Mouse (Mus musculus) kidney, postnatal 0 days (tissue): ENCODE data around the gene Klk1b9. TPM values are rescaled to one million over a fixed set of nuclear protein-coding genes. Genes with fewer than 3 reads are reported as not detected.
"Not testable (repeated sequence)": the region's sequence is repeated elsewhere in the genome, so short reads cannot be mapped to it uniquely, and the experiment has no call there.

Experiments
- ATAC-seq: fragments of 200-750 bp; cut with Nextera tagmentation; replicated peaks from 2 replicates; pipeline ENCODE4 v1.8.0; 2017; ENCODE audit warnings: low read depth, moderate number of reproducible peaks, moderate TSS enrichment, moderate library complexity; ENCODE audit not compliant: low FRiP score
- DNase-seq: peaks from one replicate; pipeline ENCODE4 v3.0.0-alpha.2; 2016; ENCODE audit warnings: low spot score
- H3K27ac ChIP-seq: fragments of 300-500 bp; sonication (generic); 2 replicates; pipeline ENCODE4 v1.5.1; 2014; ENCODE audit warnings: mild to moderate bottlenecking
- H3K27me3 ChIP-seq: fragments of 300-500 bp; sonication (generic); 2 replicates; pipeline ENCODE4 v1.6.1; 2014; ENCODE audit warnings: low read length, mixed read lengths; ENCODE audit not compliant: insufficient read depth
- H3K36me3 ChIP-seq: fragments of 300-500 bp; sonication (generic); 2 replicates; pipeline ENCODE4 v1.6.1; 2014; ENCODE audit warnings: low read length, mixed read lengths; ENCODE audit not compliant: insufficient read depth
- H3K4me1 ChIP-seq: fragments of 300-500 bp; sonication (generic); replicated peaks from 2 replicates; pipeline ENCODE4 v1.6.1; 2014; ENCODE audit warnings: antibody characterized with exemption, low read length, mixed read lengths; ENCODE audit not compliant: insufficient read depth
- H3K4me2 ChIP-seq: fragments of 300-500 bp; sonication (generic); 2 replicates; pipeline ENCODE4 v1.6.1; 2014; ENCODE audit warnings: mild to moderate bottlenecking, low read length, moderate library complexity, mixed read lengths
- H3K4me3 ChIP-seq: fragments of 300-500 bp; sonication (generic); replicated peaks from 2 replicates; pipeline ENCODE4 v1.5.1; 2014; ENCODE audit warnings: low read depth, low read length
- H3K9ac ChIP-seq: fragments of 300-500 bp; sonication (generic); 2 replicates; pipeline ENCODE4 v1.6.1; 2014; ENCODE audit warnings: low read depth, low read length
- H3K9me3 ChIP-seq: fragments of 300-500 bp; sonication (generic); replicated peaks from 2 replicates; pipeline ENCODE4 v1.6.1; 2016; ENCODE audit warnings: low read length, inconsistent platforms, mixed read lengths
- CTCF ChIP-seq: IDR thresholded peaks from 2 replicates; pipeline ENCODE4 v1.5.1; 2016; ENCODE audit warnings: antibody characterized with exemption, low read depth, mild to moderate bottlenecking, moderate library complexity
- WGBS: fragments of 180-500 bp; shearing (Covaris S2); extraction: QIAGEN DNeasy Blood & Tissue Kit; methylation state at CpG from one replicate; pipeline ENCODE4 v1.1.7; 2014; 5-methylcytosine and 5-hydroxymethylcytosine counted together
- polyA plus RNA-seq: library from polyadenylated mRNA; unstranded; fragments of >200 nt; fragmentation: Nextera tagmentation; extraction: Ambion mirVana; gene quantifications from 2 replicates; pipeline ENCODE4 v1.2.1, GENCODE M21; 2015

The Klk1b9 gene
- polyA plus RNA-seq = 0.39 and 0.47 TPM in 2 replicates

- H3K4me2 ChIP-seq, H3K9ac ChIP-seq, H3K27me3 ChIP-seq, H3K4me1 ChIP-seq, ATAC-seq, H3K27ac ChIP-seq, H3K4me3 ChIP-seq, H3K9me3 ChIP-seq, H3K36me3 ChIP-seq, DNase-seq: not testable (repeated sequence)
- 77% methylated on average over 1 of the region's 1 CpGs for WGBS
Measured at GRCm38 (mm10) chr7:43975761-43976160, at the start of gene Klk1b9. Gene Klk1b9 (plus strand): TSS chr7:43976061.

DNA sequence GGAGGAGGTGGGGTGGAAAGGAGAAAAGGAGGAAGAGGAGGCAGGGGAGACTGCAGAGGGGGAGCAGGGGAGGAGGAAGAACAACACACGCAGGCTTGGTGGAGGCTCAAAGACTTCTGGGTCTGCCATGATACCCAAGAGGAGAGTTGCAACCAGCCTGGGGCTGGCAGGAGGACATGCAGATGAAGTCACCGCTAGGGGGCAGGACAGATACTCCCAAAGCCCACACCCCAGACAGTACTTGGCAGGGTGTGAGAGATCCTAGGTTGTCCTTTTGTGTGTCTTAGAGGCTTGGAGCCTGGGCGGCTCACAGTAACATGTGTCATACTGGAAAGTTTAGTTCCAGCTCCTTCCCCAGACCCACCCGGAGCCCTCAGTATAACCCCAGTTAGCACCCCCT, 47.3 kb upstream of the Klk1b9 start:
- DNase-seq (peak; percentile 61), ATAC-seq (peak; percentile 17; the same call in 1 of the 2 replicates)
- peak; percentile 68 for TF ChIP-seq CTCF

GRCm38 (mm10) chr7:43932337-43932736, 43.5 kb upstream of the Klk1b9 start:
- H3K27ac ChIP-seq = no peak overlapping the region
- no peaks in the 10 kb centered on the region for H3K4me1 ChIP-seq
- WGBS = 58% methylated on average over 4 of the region's 4 CpGs
- H3K9ac ChIP-seq = no peak overlapping the region
- ATAC-seq = no peak
- no peak overlapping the region for H3K4me2 ChIP-seq
- H3K4me3 ChIP-seq = no peak overlapping the region
- TF ChIP-seq CTCF = no peak
- H3K27me3 ChIP-seq = no peaks in the 10 kb centered on the region
- H3K36me3 ChIP-seq = no peaks in the 10 kb centered on the region
- no peak for DNase-seq
- H3K9me3 ChIP-seq = no peaks in the 10 kb centered on the region

More for the DNA sequence above, 47.3 kb upstream of the Klk1b9 start:
- WGBS = 45% methylated on average over 4 of the region's 4 CpGs
- H3K27ac ChIP-seq = no peak overlapping the region
- no peaks in the 10 kb centered on the region for H3K9me3 ChIP-seq
- H3K27me3 ChIP-seq = no peaks in the 10 kb centered on the region
- no peak overlapping the region for H3K4me2 ChIP-seq
- H3K4me3 ChIP-seq = no peak overlapping the region
- no peaks in the 10 kb centered on the region for H3K4me1 ChIP-seq
- H3K9ac ChIP-seq = no peak overlapping the region
- no peaks in the 10 kb centered on the region for H3K36me3 ChIP-seq

DNA sequence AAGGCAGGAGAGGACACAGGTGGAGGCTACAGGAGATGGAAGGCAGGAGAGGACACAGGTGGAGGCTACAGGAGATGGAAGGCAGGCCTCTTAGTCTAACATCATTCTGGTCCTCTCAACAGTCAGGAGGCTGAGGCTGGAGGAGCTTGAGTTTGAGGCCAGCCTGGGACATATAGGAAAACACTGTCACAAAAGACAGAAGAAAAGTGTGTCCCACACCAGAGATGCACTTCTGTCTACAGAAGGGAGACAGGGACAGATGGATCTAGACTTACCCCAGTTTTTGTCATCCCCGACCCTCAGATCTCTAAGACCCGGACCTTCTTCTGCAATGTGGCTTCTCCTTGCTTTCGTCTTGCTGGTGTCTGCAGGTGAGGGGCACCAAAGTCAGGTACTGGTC, 42.4 kb upstream of the Klk1b9 start, which contains the start of gene Klk15:
TSS of gene Klk15 (plus strand) at position 301 of the 400 bp plus-strand sequence.
- no peaks in the 10 kb centered on the region for H3K36me3 ChIP-seq
- 93% methylated on average over 3 of the region's 3 CpGs for WGBS
- ATAC-seq = no peak
- DNase-seq = no peak
- peak within 1 kb of the TSS; percentile 8; the same call in 1 of the 2 replicates for H3K27ac ChIP-seq
- H3K4me1 ChIP-seq = no peaks in the 10 kb centered on the region
- no peaks in the 10 kb centered on the region for H3K9me3 ChIP-seq
- H3K9ac ChIP-seq = no peak within 1 kb of the TSS
- H3K27me3 ChIP-seq = no peaks in the 10 kb centered on the region
- TF ChIP-seq CTCF = no peak
- no peak within 1 kb of the TSS for H3K4me3 ChIP-seq
- no peak within 1 kb of the TSS for H3K4me2 ChIP-seq

DNA sequence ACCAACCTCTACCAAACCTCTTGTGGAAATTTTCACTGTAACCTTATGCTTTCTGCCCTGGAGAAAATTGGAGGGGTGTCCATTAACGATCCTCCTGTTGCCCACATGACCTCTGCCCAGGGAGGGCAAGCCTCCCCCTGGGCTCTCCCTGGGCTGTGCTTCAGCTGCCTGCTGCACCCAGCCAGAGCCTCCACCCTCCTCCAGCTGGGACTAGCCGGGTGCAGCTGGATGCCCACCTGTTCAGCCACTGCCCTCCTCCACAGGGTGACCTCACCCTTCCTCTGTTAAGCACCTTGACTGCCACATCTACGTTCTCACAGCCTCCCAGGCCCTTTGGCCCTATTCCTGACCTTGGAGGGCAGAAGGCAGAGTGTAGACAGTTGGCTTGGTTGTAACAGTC, 41.1 kb upstream of the Klk1b9 start:
- no peak for TF ChIP-seq CTCF
- no peaks in the 10 kb centered on the region for H3K4me1 ChIP-seq
- ATAC-seq = peak; percentile 89

GRCm38 (mm10) chr7:43936551-43936950, 39.3 kb upstream of the Klk1b9 start:
- WGBS = 82% methylated on average over 14 of the region's 14 CpGs
- Histone ChIP-seq H3K9me3 (no peaks in the 10 kb centered on the region), H3K9ac (no peak overlapping the region), H3K27ac (no peak overlapping the region), H3K4me2 (no peak overlapping the region), H3K27me3 (no peaks in the 10 kb centered on the region), H3K36me3 (no peaks in the 10 kb centered on the region), H3K4me3 (no peak overlapping the region), H3K4me1 (no peaks in the 10 kb centered on the region)
- DNase-seq (no peak), ATAC-seq (no peak)
- no peak for TF ChIP-seq CTCF

More for the DNA sequence above, 41.1 kb upstream of the Klk1b9 start:
- Histone ChIP-seq H3K4me2 (no peak overlapping the region), H3K27ac (peak overlapping the region; percentile 8; the same call in 1 of the 2 replicates), H3K4me3 (no peak overlapping the region), H3K27me3 (no peaks in the 10 kb centered on the region), H3K9me3 (no peaks in the 10 kb centered on the region), H3K36me3 (no peaks in the 10 kb centered on the region), H3K9ac (no peak overlapping the region)
- peak; percentile 35 for DNase-seq
- 20% methylated on average over 3 of the region's 3 CpGs for WGBS

DNA sequence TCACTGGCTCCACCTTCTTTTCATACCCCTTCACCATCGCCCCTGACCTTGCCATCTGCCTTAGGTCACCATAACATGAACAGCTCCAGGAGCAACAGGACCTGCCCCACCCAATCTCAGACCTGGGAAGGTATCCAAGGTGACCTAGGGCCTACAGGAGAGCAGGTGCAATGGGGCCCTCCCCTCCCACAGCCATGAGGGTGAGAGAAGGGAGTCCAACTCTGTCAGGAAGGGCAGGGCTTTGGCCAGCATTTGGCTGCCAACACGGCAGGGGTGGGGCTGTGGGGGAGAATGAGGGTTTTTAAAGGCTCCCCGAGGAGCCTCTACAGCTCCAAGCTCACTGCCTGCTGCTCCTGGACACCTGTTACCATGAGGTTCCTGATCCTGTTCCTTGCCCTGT, 33.6 kb upstream of the Klk1b9 start:
- 54% methylated on average over 3 of the region's 3 CpGs for WGBS
- ATAC-seq = not testable (repeated sequence)

More for the DNA sequence above, 33.6 kb upstream of the Klk1b9 start:
- not testable (repeated sequence) for H3K36me3 ChIP-seq, H3K9ac ChIP-seq, H3K9me3 ChIP-seq, H3K27me3 ChIP-seq, H3K4me3 ChIP-seq, DNase-seq, H3K4me1 ChIP-seq, H3K27ac ChIP-seq, H3K4me2 ChIP-seq
